Mouse (Mus musculus) olfactory bulb, adult 2 months (tissue): ENCODE data around the gene Lrrc52. TPM values are rescaled to one million over a fixed set of nuclear protein-coding genes. Genes with fewer than 3 reads are reported as not detected.

Experiments
- H3K27ac ChIP-seq: fragments of 200-500 bp; 2 replicates; pipeline ENCODE4 v1.5.1; 2012; ENCODE audit warnings: low read depth, low read length; ENCODE audit not compliant: insufficient read depth
- H3K4me1 ChIP-seq: fragments of 200-500 bp; 2 replicates; pipeline ENCODE4 v1.6.1; 2012; ENCODE audit warnings: low read length; ENCODE audit not compliant: control insufficient read depth, insufficient read depth
- H3K4me3 ChIP-seq: fragments of 200-500 bp; 2 replicates; pipeline ENCODE4 v1.5.1; 2012; ENCODE audit warnings: mild to moderate bottlenecking, low read depth, low read length, moderate library complexity; ENCODE audit not compliant: insufficient read depth
- CTCF ChIP-seq: fragments of 200-500 bp; IDR thresholded peaks from 2 replicates; pipeline ENCODE4 v1.5.1; 2012; ENCODE audit warnings: low read depth, mild to moderate bottlenecking, low read length, moderate library complexity; ENCODE audit not compliant: insufficient read depth
- POLR2A ChIP-seq: fragments of 200-500 bp; IDR thresholded peaks from 2 replicates; pipeline ENCODE4 v1.6.1; 2012; ENCODE audit warnings: mild to moderate bottlenecking, low read depth, low read length, moderate library complexity; ENCODE audit not compliant: insufficient read depth
- WGBS: fragments of 180-500 bp; shearing (Covaris S2); methylation state at CpG from one replicate; pipeline ENCODE4 v1.1.7; 2018; 5-methylcytosine and 5-hydroxymethylcytosine counted together
- polyA plus RNA-seq: library from polyadenylated mRNA; stranded (reverse); fragments of >200 nt; gene quantifications from 2 replicates; pipeline ENCODE4 v1.2.4, GENCODE M21; 2012; ENCODE audit warnings: low replicate concordance; ENCODE audit not compliant: missing spikeins, insufficient read depth, insufficient read length

The Lrrc52 gene
- not detected in 2 replicates for polyA plus RNA-seq

GRCm38 (mm10) chr1:167466765-167467426, at the start of gene Lrrc52:
Gene Lrrc52, minus strand, starts transcription at chr1:167466780.
- WGBS: 58% methylated on average over 9 of the region's 9 CpGs
- Histone ChIP-seq H3K27ac (no peak within 1 kb of the TSS), H3K4me1 (peaks cover 6% of the 10 kb centered on the region), H3K4me3 (no peak within 1 kb of the TSS)
- no peak for TF ChIP-seq CTCF
- TF ChIP-seq POLR2A: no peak

- 94% methylated on average over 9 of the region's 9 CpGs for WGBS
- Histone ChIP-seq H3K4me3 (no peak overlapping the region), H3K27ac (no peak overlapping the region), H3K4me1 (no peaks in the 10 kb centered on the region)
- no peak for TF ChIP-seq CTCF
- TF ChIP-seq POLR2A: no peak
These were observed 45.0 kb upstream of the Lrrc52 start for GRCm38 (mm10) chr1:167511621-167512020.

- no peak for TF ChIP-seq CTCF
- no peak for TF ChIP-seq POLR2A
- H3K27ac ChIP-seq: no peak overlapping the region
- no peak overlapping the region for H3K4me3 ChIP-seq
- WGBS: 74% methylated on average over 7 of the region's 7 CpGs
- H3K4me1 ChIP-seq: no peaks in the 10 kb centered on the region
These were observed 39.5 kb upstream of the Lrrc52 start for GRCm38 (mm10) chr1:167506048-167506447.

- Histone ChIP-seq H3K4me1 (no peaks in the 10 kb centered on the region), H3K4me3 (no peak overlapping the region), H3K27ac (no peak overlapping the region)
- WGBS: 100% methylated on average over 1 of the region's 1 CpGs
- TF ChIP-seq POLR2A (no peak), CTCF (no peak)
These were observed 38.8 kb upstream of the Lrrc52 start for GRCm38 (mm10) chr1:167505427-167505826.

- H3K4me3 ChIP-seq: no peak overlapping the region
- peaks cover 4% of the 10 kb centered on the region for H3K4me1 ChIP-seq
- no peak for TF ChIP-seq POLR2A
- TF ChIP-seq CTCF: no peak
- WGBS: 67% methylated on average over 12 of the region's 12 CpGs
- H3K27ac ChIP-seq: no peak overlapping the region
These were observed 32.7 kb upstream of the Lrrc52 start for GRCm38 (mm10) chr1:167499097-167499850.

GRCm38 (mm10) chr1:167497991-167498390, 31.4 kb upstream of the Lrrc52 start:
- TF ChIP-seq CTCF: no peak
- no peak for TF ChIP-seq POLR2A
- H3K27ac ChIP-seq: no peak overlapping the region
- H3K4me1 ChIP-seq: peaks cover 4% of the 10 kb centered on the region
- H3K4me3 ChIP-seq: no peak overlapping the region
- 42% methylated on average over 10 of the region's 10 CpGs for WGBS

GRCm38 (mm10) chr1:167497560-167497959, 31.0 kb upstream of the Lrrc52 start:
- Histone ChIP-seq H3K27ac (no peak overlapping the region), H3K4me3 (no peak overlapping the region), H3K4me1 (peaks cover 4% of the 10 kb centered on the region)
- WGBS: 87% methylated on average over 3 of the region's 3 CpGs
- no peak for TF ChIP-seq POLR2A
- TF ChIP-seq CTCF: no peak

GRCm38 (mm10) chr1:167491501-167491900, 24.9 kb upstream of the Lrrc52 start:
- Histone ChIP-seq H3K4me3 (no peak overlapping the region), H3K4me1 (no peaks in the 10 kb centered on the region), H3K27ac (no peak overlapping the region)
- TF ChIP-seq CTCF (no peak), POLR2A (no peak)
- 93% methylated on average over 7 of the region's 7 CpGs for WGBS

- Histone ChIP-seq H3K4me1 (no peaks in the 10 kb centered on the region), H3K27ac (no peak overlapping the region), H3K4me3 (no peak overlapping the region)
- TF ChIP-seq CTCF (no peak), POLR2A (no peak)
- WGBS: 89% methylated on average over 5 of the region's 5 CpGs
These were observed 21.4 kb upstream of the Lrrc52 start for GRCm38 (mm10) chr1:167487933-167488332.
